Mouse (Mus musculus): Measurements from ENCODE around the gene Morn1. TPM values are rescaled to one million over a fixed set of nuclear protein-coding genes. Genes with fewer than 3 reads are reported as not detected.
A peak's percentile ranks its signal among the peaks of the same experiment; 100 is the strongest.

Morn1 gene
- polyA plus RNA-seq, 1 experiment from 2014 or later, result 8.9 TPM

- peaks cover 45% of the 10 kb centered on the region for H3K4me1 ChIP-seq (replicated peaks)
- no peak overlapping the region for H3K4me3 ChIP-seq (replicated peaks)
- H3K9ac ChIP-seq (replicated peaks), result 0 out of 2 replicates have a peak overlapping the region, but pooled peaks have one; percentile 32
- WGBS, result 48% methylated on average over 20 of the region's 20 CpGs
- H3K36me3 ChIP-seq, result no peaks in the 10 kb centered on the region
- ATAC-seq, result no peak
- no peaks in the 10 kb centered on the region for H3K9me3 ChIP-seq
- H3K4me2 ChIP-seq (replicated peaks), result no peak overlapping the region
- peak overlapping the region; percentile 41; the same call in 1 of the 2 replicates for H3K27ac ChIP-seq
- no peaks in the 10 kb centered on the region for H3K27me3 ChIP-seq
Measured at GRCm38 (mm10) chr4:155133658-155134417, 47.5 kb downstream of the Morn1 start.

DNA sequence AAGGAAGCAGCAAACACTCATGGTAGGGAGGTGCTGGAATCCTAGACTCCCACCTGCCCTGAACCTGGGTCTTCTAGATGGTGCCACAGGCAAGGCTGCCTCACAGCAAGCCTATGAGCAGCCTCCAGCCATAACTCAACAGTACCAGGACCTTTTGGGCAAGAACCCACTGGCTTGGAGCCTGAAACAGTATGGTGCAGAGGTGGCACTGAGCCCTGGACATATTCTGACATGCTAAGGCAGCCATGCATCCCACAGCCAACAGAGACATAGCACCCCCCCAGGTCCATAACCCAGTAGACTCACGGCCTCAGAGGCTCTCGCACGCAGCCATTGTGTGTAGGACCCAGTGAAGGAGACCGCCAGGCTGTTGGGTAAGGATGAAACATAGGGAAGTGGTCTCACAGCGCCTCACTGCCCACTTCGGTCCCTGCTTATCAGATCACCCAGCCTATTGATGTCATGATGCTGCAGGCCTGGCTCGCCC is 48.4 kb downstream of the Morn1 start:
- no peak overlapping the region for H3K27ac ChIP-seq

DNA sequence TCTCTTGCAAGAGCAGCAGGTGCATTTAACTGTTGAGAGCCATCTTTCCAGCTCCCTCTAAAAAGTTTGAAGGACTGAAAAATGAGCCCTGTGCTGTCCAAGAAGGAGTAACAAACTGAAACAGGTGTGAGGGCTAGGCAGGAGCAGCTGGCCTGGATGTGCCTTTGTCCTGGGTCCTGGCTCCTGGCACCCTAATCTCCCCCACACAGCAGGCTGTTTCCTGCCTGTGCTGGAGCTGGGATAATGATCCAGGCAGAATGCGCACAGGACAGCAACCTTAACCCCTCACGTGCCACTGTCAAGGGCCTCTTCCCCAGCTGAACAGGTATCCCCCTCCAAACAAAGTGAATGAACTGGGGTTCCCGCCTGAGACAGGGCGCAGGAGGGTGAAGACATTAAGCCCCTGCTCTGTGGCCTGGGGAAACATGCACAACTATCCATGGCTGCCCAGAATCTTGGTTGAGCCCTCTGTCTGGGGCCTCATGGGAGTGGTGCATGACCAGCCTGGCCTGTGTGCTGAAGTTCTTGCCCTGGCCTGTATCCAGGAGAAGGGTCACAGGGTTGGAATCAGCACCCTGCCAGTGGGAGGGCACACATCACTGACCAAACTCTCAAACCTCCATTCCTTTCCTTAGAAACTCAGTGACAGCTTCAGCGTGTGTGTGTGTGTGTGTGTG is 49.7 kb downstream of the Morn1 start:
- Histone ChIP-seq H3K4me2 (replicated peaks) (no peak overlapping the region), H3K27me3 (no peaks in the 10 kb centered on the region), H3K36me3 (no peaks in the 10 kb centered on the region), H3K27ac (no peak overlapping the region), H3K4me1 (replicated peaks) (peaks cover 34% of the 10 kb centered on the region), H3K4me3 (replicated peaks) (no peak overlapping the region), H3K9ac (replicated peaks) (no peak overlapping the region), H3K9me3 (no peaks in the 10 kb centered on the region)
- 51% methylated on average over 5 of the region's 5 CpGs for WGBS
- ATAC-seq, result no peak

More for the DNA sequence above, 48.4 kb downstream of the Morn1 start:
- Histone ChIP-seq H3K9ac (replicated peaks) (no peak overlapping the region), H3K27me3 (no peaks in the 10 kb centered on the region), H3K36me3 (no peaks in the 10 kb centered on the region), H3K9me3 (no peaks in the 10 kb centered on the region), H3K4me2 (replicated peaks) (no peak overlapping the region), H3K4me1 (replicated peaks) (peaks cover 41% of the 10 kb centered on the region), H3K4me3 (replicated peaks) (no peak overlapping the region)
- WGBS, result 81% methylated on average over 7 of the region's 7 CpGs
- no peak for ATAC-seq

GRCm38 (mm10) chr4:155137891-155138290 is 51.5 kb downstream of the Morn1 start:
- no peak overlapping the region for H3K4me2 ChIP-seq (replicated peaks)
- H3K36me3 ChIP-seq, result no peaks in the 10 kb centered on the region
- no peak overlapping the region for H3K27ac ChIP-seq
- whole genome bisulfite sequencing, result 91% methylated on average over 7 of the region's 7 CpGs
- no peak overlapping the region for H3K4me3 ChIP-seq (replicated peaks)
- no peak overlapping the region for H3K9ac ChIP-seq (replicated peaks)
- H3K4me1 ChIP-seq (replicated peaks), result peaks cover 33% of the 10 kb centered on the region
- no peaks in the 10 kb centered on the region for H3K9me3 ChIP-seq
- ATAC-seq, result no peak
- no peaks in the 10 kb centered on the region for H3K27me3 ChIP-seq

DNA sequence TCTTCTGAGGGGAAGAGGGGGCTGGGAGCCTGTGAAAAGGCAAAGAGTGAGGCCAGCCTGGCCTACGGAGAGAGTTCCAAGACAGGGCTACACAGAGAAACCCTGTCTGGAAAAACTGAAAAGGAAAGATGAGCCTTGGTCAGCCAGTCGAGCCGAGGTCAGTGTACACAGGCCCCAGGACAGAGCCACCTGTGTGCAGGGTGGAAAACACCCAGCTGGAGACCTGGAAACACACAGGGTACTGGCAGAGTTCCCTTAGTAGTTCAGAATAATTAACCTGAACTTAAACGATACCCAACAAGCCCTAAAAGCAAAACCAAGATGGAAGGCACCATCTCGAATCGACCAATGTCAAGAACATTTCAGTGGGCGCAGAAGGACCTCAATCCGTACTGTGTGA is 52.1 kb downstream of the Morn1 start:
- Histone ChIP-seq H3K36me3 (no peaks in the 10 kb centered on the region), H3K9me3 (no peaks in the 10 kb centered on the region), H3K27ac (no peak overlapping the region), H3K27me3 (no peaks in the 10 kb centered on the region), H3K4me2 (replicated peaks) (no peak overlapping the region), H3K4me1 (replicated peaks) (peaks cover 31% of the 10 kb centered on the region), H3K9ac (replicated peaks) (no peak overlapping the region), H3K4me3 (replicated peaks) (no peak overlapping the region)
- WGBS, result 88% methylated on average over 8 of the region's 8 CpGs
- no peak for ATAC-seq

- Histone ChIP-seq H3K4me3 (replicated peaks) (no peak overlapping the region), H3K9ac (replicated peaks) (no peak overlapping the region), H3K36me3 (no peaks in the 10 kb centered on the region), H3K4me1 (replicated peaks) (peaks cover 32% of the 10 kb centered on the region), H3K27me3 (no peaks in the 10 kb centered on the region), H3K27ac (no peak overlapping the region), H3K9me3 (no peaks in the 10 kb centered on the region), H3K4me2 (replicated peaks) (no peak overlapping the region)
- ATAC-seq, result no peak
- WGBS, result 83% methylated on average over 12 of the region's 12 CpGs
Measured at GRCm38 (mm10) chr4:155139281-155140045, 53.1 kb downstream of the Morn1 start.

GRCm38 (mm10) chr4:155140150-155140549 is 53.8 kb downstream of the Morn1 start:
- Histone ChIP-seq H3K27ac (no peak overlapping the region), H3K36me3 (no peaks in the 10 kb centered on the region), H3K4me3 (replicated peaks) (no peak overlapping the region), H3K27me3 (no peaks in the 10 kb centered on the region), H3K9ac (replicated peaks) (no peak overlapping the region), H3K4me1 (replicated peaks) (peaks cover 33% of the 10 kb centered on the region), H3K9me3 (no peaks in the 10 kb centered on the region), H3K4me2 (replicated peaks) (no peak overlapping the region)
- 74% methylated on average over 2 of the region's 2 CpGs for WGBS
- ATAC-seq, result no peak

DNA sequence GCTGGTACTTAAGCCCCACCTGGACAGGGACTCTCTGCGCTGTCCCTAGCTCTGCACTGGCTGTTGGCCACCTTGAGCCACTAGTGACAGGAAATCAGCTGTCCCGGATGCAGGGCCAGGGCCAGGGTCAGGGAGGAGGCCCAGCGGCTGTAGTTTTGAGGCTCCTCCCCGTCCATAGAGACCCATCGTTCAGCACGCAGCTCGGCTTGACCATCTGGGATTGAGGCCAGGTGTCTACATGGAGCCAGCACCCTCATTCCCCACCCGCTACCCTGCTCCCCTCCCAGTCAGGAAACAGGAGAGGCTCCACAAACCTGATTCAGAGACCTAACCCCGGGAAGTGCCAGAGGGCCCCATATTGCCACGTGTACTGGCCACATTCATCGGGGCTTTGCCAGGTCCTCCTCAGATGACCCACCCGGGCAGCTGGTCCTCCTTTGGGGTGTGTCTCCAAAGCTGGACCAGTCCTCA is 54.5 kb downstream of the Morn1 start:
- no peaks in the 10 kb centered on the region for H3K9me3 ChIP-seq
- WGBS, result 79% methylated on average over 12 of the region's 12 CpGs
- no peak for ATAC-seq
- H3K4me2 ChIP-seq (replicated peaks), result no peak overlapping the region
- no peaks in the 10 kb centered on the region for H3K36me3 ChIP-seq
- H3K27me3 ChIP-seq, result no peaks in the 10 kb centered on the region
- H3K4me3 ChIP-seq (replicated peaks), result no peak overlapping the region
- H3K4me1 ChIP-seq (replicated peaks), result peaks cover 32% of the 10 kb centered on the region
- H3K9ac ChIP-seq (replicated peaks), result no peak overlapping the region
- no peak overlapping the region for H3K27ac ChIP-seq

GRCm38 (mm10) chr4:155142836-155143235 is 56.5 kb downstream of the Morn1 start:
- Histone ChIP-seq H3K9ac (replicated peaks) (no peak overlapping the region), H3K9me3 (no peaks in the 10 kb centered on the region), H3K36me3 (no peaks in the 10 kb centered on the region), H3K27me3 (no peaks in the 10 kb centered on the region), H3K4me1 (replicated peaks) (peaks cover 32% of the 10 kb centered on the region), H3K4me2 (replicated peaks) (no peak overlapping the region), H3K4me3 (replicated peaks) (no peak overlapping the region), H3K27ac (no peak overlapping the region)
- ATAC-seq, result no peak
- 93% methylated on average over 5 of the region's 5 CpGs for WGBS

- no peaks in the 10 kb centered on the region for H3K9me3 ChIP-seq
- H3K27me3 ChIP-seq, result no peaks in the 10 kb centered on the region
- peak; percentile 17 for ATAC-seq
- 42% methylated on average over 2 of the region's 2 CpGs for WGBS
- H3K4me3 ChIP-seq (replicated peaks), result no peak overlapping the region
- H3K9ac ChIP-seq (replicated peaks), result peak overlapping the region; percentile 37
- H3K27ac ChIP-seq, result peak overlapping the region; percentile 80
- H3K4me1 ChIP-seq (replicated peaks), result peaks cover 32% of the 10 kb centered on the region
- no peaks in the 10 kb centered on the region for H3K36me3 ChIP-seq
- H3K4me2 ChIP-seq (replicated peaks), result no peak overlapping the region
Measured at GRCm38 (mm10) chr4:155143411-155143810, 57.0 kb downstream of the Morn1 start.

GRCm38 (mm10) chr4:155143871-155144502 is 57.6 kb downstream of the Morn1 start:
- Histone ChIP-seq H3K4me3 (replicated peaks) (no peak overlapping the region), H3K9ac (replicated peaks) (peak overlapping the region; percentile 37), H3K4me2 (replicated peaks) (no peak overlapping the region), H3K27ac (peak overlapping the region; percentile 80), H3K9me3 (no peaks in the 10 kb centered on the region), H3K4me1 (replicated peaks) (peaks cover 32% of the 10 kb centered on the region), H3K27me3 (0 out of 2 replicates have a peak, but pooled peaks cover 4% of the 10 kb centered on the region), H3K36me3 (no peaks in the 10 kb centered on the region)
- peak; percentile 82 for ATAC-seq
- 25% methylated on average over 12 of the region's 12 CpGs for WGBS

Data from midbrain, embryonic 13.5 days (tissue).